Mouse (Mus musculus) hindbrain, embryonic 13.5 days (tissue): ENCODE results near the gene Mrpl36. TPM values are rescaled to one million over a fixed set of nuclear protein-coding genes. Genes with fewer than 3 reads are reported as not detected.

Experiments
- ATAC-seq: fragments of 200-750 bp; cut with Nextera tagmentation; 2 replicates; pipeline ENCODE4 v1.8.0; 2017; ENCODE audit warnings: moderate TSS enrichment; ENCODE audit not compliant: low FRiP score
- H3K27ac ChIP-seq: fragments of 300-500 bp; sonication (generic); 2 replicates; pipeline ENCODE4 v1.5.1; 2015; ENCODE audit warnings: inconsistent platforms, mild to moderate bottlenecking, moderate library complexity
- H3K27me3 ChIP-seq: fragments of 300-500 bp; sonication (generic); 2 replicates; pipeline ENCODE4 v1.6.1; 2015; ENCODE audit warnings: mild to moderate bottlenecking, inconsistent platforms
- H3K36me3 ChIP-seq: fragments of 300-500 bp; sonication (generic); 2 replicates; pipeline ENCODE4 v1.6.1; 2015; ENCODE audit warnings: mild to moderate bottlenecking, inconsistent platforms
- H3K4me1 ChIP-seq: fragments of 300-500 bp; sonication (generic); replicated peaks from 2 replicates; pipeline ENCODE4 v1.6.1; 2015; ENCODE audit warnings: inconsistent platforms
- H3K4me2 ChIP-seq: fragments of 300-500 bp; sonication (generic); 2 replicates; pipeline ENCODE4 v1.6.1; 2015; ENCODE audit warnings: inconsistent platforms, mild to moderate bottlenecking, moderate library complexity
- H3K4me3 ChIP-seq: fragments of 300-500 bp; sonication (generic); 2 replicates; pipeline ENCODE4 v1.5.1; 2015; ENCODE audit warnings: mild to moderate bottlenecking, inconsistent platforms
- H3K9ac ChIP-seq: fragments of 300-500 bp; sonication (generic); 2 replicates; pipeline ENCODE4 v1.6.1; 2015; ENCODE audit warnings: mild to moderate bottlenecking, inconsistent platforms
- H3K9me3 ChIP-seq: fragments of 300-500 bp; sonication (generic); 2 replicates; pipeline ENCODE4 v1.6.1; 2016; ENCODE audit warnings: inconsistent platforms
- WGBS: fragments of 180-500 bp; shearing (Covaris S2); methylation state at CpG from one replicate; pipeline ENCODE4 v1.1.7; 2015; 5-methylcytosine and 5-hydroxymethylcytosine counted together
- polyA plus RNA-seq: library from polyadenylated mRNA; unstranded; fragments of >200 nt; fragmentation: Nextera tagmentation; extraction: Ambion mirVana; gene quantifications from 2 replicates; pipeline ENCODE4 v1.2.1, GENCODE M21; 2015

Mrpl36 gene
- polyA plus RNA-seq, 1 experiment from 2014 or later: 96.8 TPM

GRCm38 (mm10) chr13:73310183-73310929 lies 18.0 kb upstream of the Mrpl36 start:
- H3K27ac ChIP-seq: no peak overlapping the region
- H3K9me3 ChIP-seq: no peaks in the 10 kb centered on the region
- H3K4me3 ChIP-seq: no peak overlapping the region
- H3K27me3 ChIP-seq: peaks cover 46% of the 10 kb centered on the region
- 31% methylated on average over 8 of the region's 8 CpGs for WGBS
- H3K9ac ChIP-seq: no peak overlapping the region
- ATAC-seq: peak; percentile 67
- H3K4me1 ChIP-seq: peaks cover 13% of the 10 kb centered on the region; the same call in 1 of the 2 replicates
- 0 out of 2 replicates have a peak, but pooled peaks cover 3% of the 10 kb centered on the region for H3K36me3 ChIP-seq
- H3K4me2 ChIP-seq: no peak overlapping the region

GRCm38 (mm10) chr13:73320048-73320447 lies 8.3 kb upstream of the Mrpl36 start:
- no peak for ATAC-seq
- Histone ChIP-seq H3K4me1 (peaks cover 11% of the 10 kb centered on the region), H3K27ac (no peak overlapping the region), H3K27me3 (no peaks in the 10 kb centered on the region), H3K4me3 (no peak overlapping the region), H3K9ac (no peak overlapping the region), H3K4me2 (no peak overlapping the region), H3K36me3 (peaks cover 79% of the 10 kb centered on the region), H3K9me3 (peaks cover 12% of the 10 kb centered on the region)
- WGBS: 94% methylated on average over 4 of the region's 4 CpGs

GRCm38 (mm10) chr13:73322626-73323025 lies 5.7 kb upstream of the Mrpl36 start:
- Histone ChIP-seq H3K27ac (no peak overlapping the region), H3K4me3 (no peak overlapping the region), H3K9ac (no peak overlapping the region), H3K36me3 (peaks cover 77% of the 10 kb centered on the region), H3K9me3 (peaks cover 5% of the 10 kb centered on the region; the same call in 1 of the 2 replicates), H3K4me2 (no peak overlapping the region), H3K4me1 (peaks cover 17% of the 10 kb centered on the region), H3K27me3 (no peaks in the 10 kb centered on the region)
- ATAC-seq: no peak
- WGBS: 85% methylated on average over 10 of the region's 10 CpGs

GRCm38 (mm10) chr13:73323406-73323805 lies 4.9 kb upstream of the Mrpl36 start:
- Histone ChIP-seq H3K27ac (no peak overlapping the region), H3K9me3 (peaks cover under 1% of the 10 kb centered on the region; the same call in 1 of the 2 replicates), H3K36me3 (peaks cover 69% of the 10 kb centered on the region), H3K4me2 (no peak overlapping the region), H3K4me1 (peaks cover 20% of the 10 kb centered on the region), H3K9ac (no peak overlapping the region), H3K27me3 (no peaks in the 10 kb centered on the region), H3K4me3 (no peak overlapping the region)
- no peak for ATAC-seq
- 94% methylated on average over 4 of the region's 4 CpGs for WGBS

- ATAC-seq: peak; percentile 93
- WGBS: under 1% methylated on average over 42 of the region's 42 CpGs
- peak overlapping the region; percentile 94 for H3K9ac ChIP-seq
- H3K27me3 ChIP-seq: peaks cover 3% of the 10 kb centered on the region; the same call in 1 of the 2 replicates
- H3K36me3 ChIP-seq: peaks cover 6% of the 10 kb centered on the region
- peaks cover 29% of the 10 kb centered on the region for H3K4me1 ChIP-seq
- H3K9me3 ChIP-seq: no peaks in the 10 kb centered on the region
- H3K4me3 ChIP-seq: peak overlapping the region; percentile 82
- peak overlapping the region; percentile 97 for H3K4me2 ChIP-seq
- H3K27ac ChIP-seq: peak overlapping the region; percentile 90
Measured at GRCm38 (mm10) chr13:73330844-73331501, 2.7 kb downstream of the Mrpl36 start.

- peak overlapping the region; percentile 82 for H3K4me3 ChIP-seq
- WGBS: 74% methylated on average over 3 of the region's 3 CpGs
- H3K4me2 ChIP-seq: peak overlapping the region; percentile 97
- peak overlapping the region; percentile 94 for H3K9ac ChIP-seq
- no peaks in the 10 kb centered on the region for H3K9me3 ChIP-seq
- H3K36me3 ChIP-seq: no peaks in the 10 kb centered on the region
- H3K27me3 ChIP-seq: peaks cover 3% of the 10 kb centered on the region; the same call in 1 of the 2 replicates
- peaks cover 31% of the 10 kb centered on the region for H3K4me1 ChIP-seq
- no peak for ATAC-seq
- no peak overlapping the region for H3K27ac ChIP-seq
Measured at GRCm38 (mm10) chr13:73331736-73332135, 3.4 kb downstream of the Mrpl36 start.

GRCm38 (mm10) chr13:73336753-73337152 lies 8.4 kb downstream of the Mrpl36 start:
- no peak overlapping the region for H3K4me2 ChIP-seq
- 30% methylated on average over 7 of the region's 7 CpGs for WGBS
- no peak overlapping the region for H3K4me3 ChIP-seq
- H3K27me3 ChIP-seq: peaks cover 10% of the 10 kb centered on the region; the same call in 1 of the 2 replicates
- peaks cover 14% of the 10 kb centered on the region for H3K4me1 ChIP-seq
- ATAC-seq: 0 out of 2 replicates have a peak, but pooled peaks have one; percentile 15
- no peaks in the 10 kb centered on the region for H3K36me3 ChIP-seq
- H3K27ac ChIP-seq: no peak overlapping the region
- no peaks in the 10 kb centered on the region for H3K9me3 ChIP-seq
- H3K9ac ChIP-seq: no peak overlapping the region

GRCm38 (mm10) chr13:73345102-73345890 lies 17.0 kb downstream of the Mrpl36 start:
- H3K27ac ChIP-seq: no peak overlapping the region
- no peak overlapping the region for H3K4me2 ChIP-seq
- ATAC-seq: no peak
- no peaks in the 10 kb centered on the region for H3K4me1 ChIP-seq
- no peak overlapping the region for H3K4me3 ChIP-seq
- WGBS: 83% methylated on average over 9 of the region's 9 CpGs
- no peaks in the 10 kb centered on the region for H3K9me3 ChIP-seq
- H3K9ac ChIP-seq: no peak overlapping the region
- H3K27me3 ChIP-seq: 0 out of 2 replicates have a peak, but pooled peaks cover 3% of the 10 kb centered on the region
- no peaks in the 10 kb centered on the region for H3K36me3 ChIP-seq

- ATAC-seq: no peak
- Histone ChIP-seq H3K4me3 (no peak overlapping the region), H3K9ac (no peak overlapping the region), H3K36me3 (no peaks in the 10 kb centered on the region), H3K4me1 (no peaks in the 10 kb centered on the region), H3K9me3 (no peaks in the 10 kb centered on the region), H3K27ac (no peak overlapping the region), H3K4me2 (no peak overlapping the region), H3K27me3 (no peaks in the 10 kb centered on the region)
- WGBS: 44% methylated on average over 2 of the region's 2 CpGs
Measured at GRCm38 (mm10) chr13:73346131-73346530, 17.8 kb downstream of the Mrpl36 start.

- Histone ChIP-seq H3K9me3 (no peaks in the 10 kb centered on the region), H3K4me2 (no peak overlapping the region), H3K4me1 (no peaks in the 10 kb centered on the region), H3K4me3 (no peak overlapping the region), H3K36me3 (no peaks in the 10 kb centered on the region), H3K27me3 (no peaks in the 10 kb centered on the region), H3K27ac (no peak overlapping the region), H3K9ac (no peak overlapping the region)
- no peak for ATAC-seq
- WGBS: 81% methylated on average over 4 of the region's 4 CpGs
Measured at GRCm38 (mm10) chr13:73346743-73347142, 18.4 kb downstream of the Mrpl36 start.

GRCm38 (mm10) chr13:73347171-73347570 lies 18.9 kb downstream of the Mrpl36 start:
- no peak for ATAC-seq
- WGBS: 81% methylated on average over 3 of the region's 3 CpGs

More at GRCm38 (mm10) chr13:73347171-73347570, 18.9 kb downstream of the Mrpl36 start:
- no peak overlapping the region for H3K9ac ChIP-seq
- no peaks in the 10 kb centered on the region for H3K4me1 ChIP-seq
- no peak overlapping the region for H3K4me2 ChIP-seq
- H3K9me3 ChIP-seq: no peaks in the 10 kb centered on the region
- H3K27me3 ChIP-seq: no peaks in the 10 kb centered on the region
- no peak overlapping the region for H3K4me3 ChIP-seq
- no peaks in the 10 kb centered on the region for H3K36me3 ChIP-seq
- no peak overlapping the region for H3K27ac ChIP-seq
